Mouse (Mus musculus): ENCODE measurements around the gene Mgat2. TPM values are rescaled to one million over a fixed set of nuclear protein-coding genes. Genes with fewer than 3 reads are reported as not detected.
A peak's percentile ranks its signal among the peaks of the same experiment; 100 is the strongest.

Mgat2 gene
- polyA plus RNA-seq, 1 experiment from 2014 or later = 45.7 TPM

DNA sequence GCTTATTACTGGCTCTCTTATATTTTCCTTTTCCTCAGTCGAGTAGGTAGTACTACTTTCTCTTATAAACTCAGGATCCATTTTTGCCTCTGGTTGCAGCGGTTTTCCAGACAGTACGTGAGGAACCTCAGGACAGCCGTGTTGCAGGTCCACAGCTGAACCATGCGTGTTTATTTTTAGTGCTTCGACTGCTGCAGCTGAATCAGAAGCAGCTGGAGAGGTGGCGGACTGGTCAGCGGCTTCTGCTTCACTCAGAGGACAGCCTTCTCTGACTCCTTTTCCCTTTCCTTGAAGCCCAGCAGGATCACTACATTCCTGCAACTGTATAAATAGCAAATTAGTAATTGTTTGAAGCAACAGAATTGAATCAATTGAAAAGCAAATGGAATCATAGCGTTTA is 6.1 kb downstream of the Mgat2 start:
- Histone ChIP-seq H3K9me3 (ENCODE audit: low read length) (no peaks in the 10 kb centered on the region), H3K27me3 (replicated peaks; ENCODE audit: insufficient read depth, low read length) (no peaks in the 10 kb centered on the region), H3K4me2 (replicated peaks; ENCODE audit: low read depth, low read length) (no peak overlapping the region), H3K4me1 (ENCODE audit: insufficient read depth, low read depth, low read length) (peaks cover 6% of the 10 kb centered on the region; the same call in 1 of the 2 replicates), H3K36me3 (ENCODE audit: insufficient read depth, low read length) (no peaks in the 10 kb centered on the region), H3K27ac (ENCODE audit: low read length) (no peak overlapping the region), H3K4me3 (ENCODE audit: low read depth, low read length) (no peak overlapping the region), H3K9ac (replicated peaks; ENCODE audit: low read depth) (no peak overlapping the region)
- no peak for ATAC-seq
- 86% methylated on average over 9 of the region's 9 CpGs for WGBS
- TF ChIP-seq EP300 (IDR thresholded peaks at IDR 0.05) (no peak), CTCF (IDR thresholded peaks at IDR 0.05) (no peak)
- no peak for DNase-seq (ENCODE audit: low spot score)

DNA sequence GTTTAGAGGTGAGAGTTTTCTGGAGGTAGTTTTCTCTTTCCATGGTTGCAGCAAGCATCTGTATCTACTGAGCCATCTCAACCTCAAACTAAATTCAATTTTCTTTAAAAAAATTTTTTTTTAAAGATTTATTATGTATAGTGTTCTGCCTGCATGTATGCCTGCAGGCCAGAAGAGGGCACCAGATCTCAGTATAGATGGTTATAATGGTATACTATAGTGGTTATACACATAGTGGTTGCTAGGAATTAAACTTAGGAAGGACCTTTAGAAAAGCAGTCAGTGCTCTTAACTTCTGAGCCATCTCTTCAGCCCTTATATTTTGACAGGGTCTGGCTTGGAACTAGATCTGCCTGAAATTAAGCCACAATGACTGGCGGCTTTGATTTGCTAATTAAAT is 6.6 kb downstream of the Mgat2 start:
- TF ChIP-seq CTCF (IDR thresholded peaks at IDR 0.05) (peak; percentile 60), EP300 (IDR thresholded peaks at IDR 0.05) (no peak)
- Histone ChIP-seq H3K9ac (replicated peaks; ENCODE audit: low read depth) (no peak overlapping the region), H3K27ac (ENCODE audit: low read length) (no peak overlapping the region), H3K4me1 (ENCODE audit: insufficient read depth, low read depth, low read length) (peaks cover 2% of the 10 kb centered on the region; the same call in 1 of the 2 replicates), H3K4me2 (replicated peaks; ENCODE audit: low read depth, low read length) (no peak overlapping the region), H3K4me3 (ENCODE audit: low read depth, low read length) (no peak overlapping the region), H3K27me3 (replicated peaks; ENCODE audit: insufficient read depth, low read length) (no peaks in the 10 kb centered on the region), H3K36me3 (ENCODE audit: insufficient read depth, low read length) (no peaks in the 10 kb centered on the region), H3K9me3 (ENCODE audit: low read length) (no peaks in the 10 kb centered on the region)
- ATAC-seq (no peak), DNase-seq (ENCODE audit: low spot score) (peak; percentile 23)
- WGBS = 93% methylated on average over 1 of the region's 1 CpGs

- no peak overlapping the region for H3K27ac ChIP-seq (ENCODE audit: low read length)
- H3K27me3 ChIP-seq (replicated peaks; ENCODE audit: insufficient read depth, low read length) = no peaks in the 10 kb centered on the region
- WGBS = 88% methylated on average over 5 of the region's 5 CpGs
- no peaks in the 10 kb centered on the region for H3K9me3 ChIP-seq (ENCODE audit: low read length)
- no peaks in the 10 kb centered on the region for H3K36me3 ChIP-seq (ENCODE audit: insufficient read depth, low read length)
- no peak for TF ChIP-seq EP300 (IDR thresholded peaks at IDR 0.05)
- no peak overlapping the region for H3K9ac ChIP-seq (replicated peaks; ENCODE audit: low read depth)
- no peaks in the 10 kb centered on the region for H3K4me1 ChIP-seq (ENCODE audit: insufficient read depth, low read depth, low read length)
- no peak overlapping the region for H3K4me3 ChIP-seq (ENCODE audit: low read depth, low read length)
- H3K4me2 ChIP-seq (replicated peaks; ENCODE audit: low read depth, low read length) = no peak overlapping the region
- DNase-seq (ENCODE audit: low spot score) (no peak), ATAC-seq (no peak)
Measured at GRCm38 (mm10) chr12:69191396-69191795, 7.4 kb downstream of the Mgat2 start.

- 93% methylated on average over 2 of the region's 2 CpGs for WGBS
- Histone ChIP-seq H3K27ac (ENCODE audit: low read length) (no peak overlapping the region), H3K4me2 (replicated peaks; ENCODE audit: low read depth, low read length) (no peak overlapping the region), H3K36me3 (ENCODE audit: insufficient read depth, low read length) (no peaks in the 10 kb centered on the region), H3K9me3 (ENCODE audit: low read length) (no peaks in the 10 kb centered on the region), H3K9ac (replicated peaks; ENCODE audit: low read depth) (no peak overlapping the region), H3K4me3 (ENCODE audit: low read depth, low read length) (no peak overlapping the region), H3K4me1 (ENCODE audit: insufficient read depth, low read depth, low read length) (no peaks in the 10 kb centered on the region), H3K27me3 (replicated peaks; ENCODE audit: insufficient read depth, low read length) (no peaks in the 10 kb centered on the region)
- ATAC-seq (no peak), DNase-seq (ENCODE audit: low spot score) (no peak)
- TF ChIP-seq EP300 (IDR thresholded peaks at IDR 0.05) (no peak), CTCF (IDR thresholded peaks at IDR 0.05) (no peak)
Measured at GRCm38 (mm10) chr12:69192637-69193036, 8.7 kb downstream of the Mgat2 start.

GRCm38 (mm10) chr12:69196444-69197377 is 12.8 kb downstream of the Mgat2 start, which contains the start of gene Gm49383:
Gm49383 (minus strand) TSS chr12:69197104.
- peak within 1 kb of the TSS; percentile 71 for H3K9ac ChIP-seq (replicated peaks; ENCODE audit: low read depth)
- peak within 1 kb of the TSS; percentile 93 for H3K4me3 ChIP-seq (ENCODE audit: low read depth, low read length)
- 1% methylated on average over 73 of the region's 75 CpGs for WGBS
- TF ChIP-seq EP300 (IDR thresholded peaks at IDR 0.05) = no peak
- TF ChIP-seq CTCF (IDR thresholded peaks at IDR 0.05) = no peak
- H3K4me1 ChIP-seq (ENCODE audit: insufficient read depth, low read depth, low read length) = no peaks in the 10 kb centered on the region
- H3K9me3 ChIP-seq (ENCODE audit: low read length) = no peaks in the 10 kb centered on the region
- H3K36me3 ChIP-seq (ENCODE audit: insufficient read depth, low read length) = no peaks in the 10 kb centered on the region
- H3K4me2 ChIP-seq (replicated peaks; ENCODE audit: low read depth, low read length) = peak within 1 kb of the TSS; percentile 93
- no peaks in the 10 kb centered on the region for H3K27me3 ChIP-seq (replicated peaks; ENCODE audit: insufficient read depth, low read length)
- peak; percentile 80 for ATAC-seq
- H3K27ac ChIP-seq (ENCODE audit: low read length) = peak within 1 kb of the TSS; percentile 89
- peak; percentile 84 for DNase-seq (ENCODE audit: low spot score)

- WGBS = under 1% methylated on average over 79 of the region's 94 CpGs
- Histone ChIP-seq H3K9me3 (ENCODE audit: low read length) (no peaks in the 10 kb centered on the region), H3K36me3 (ENCODE audit: insufficient read depth, low read length) (no peaks in the 10 kb centered on the region), H3K27ac (ENCODE audit: low read length) (peak overlapping the region; percentile 89), H3K9ac (replicated peaks; ENCODE audit: low read depth) (peak overlapping the region; percentile 71), H3K4me1 (ENCODE audit: insufficient read depth, low read depth, low read length) (no peaks in the 10 kb centered on the region), H3K4me2 (replicated peaks; ENCODE audit: low read depth, low read length) (peak overlapping the region; percentile 93), H3K27me3 (replicated peaks; ENCODE audit: insufficient read depth, low read length) (no peaks in the 10 kb centered on the region), H3K4me3 (ENCODE audit: low read depth, low read length) (peak overlapping the region; percentile 93)
- ATAC-seq (peak; percentile 77), DNase-seq (ENCODE audit: low spot score) (peak; percentile 59)
- TF ChIP-seq EP300 (IDR thresholded peaks at IDR 0.05) = no peak
- TF ChIP-seq CTCF (IDR thresholded peaks at IDR 0.05) = peak; percentile 23; the same call in 1 of the 2 replicates
Measured at GRCm38 (mm10) chr12:69197378-69198163, 13.6 kb downstream of the Mgat2 start.
